Comparison of ENCODE assay signal across 15 mouse cellular contexts in genomic region chr1:184519551-184519950, GRCm38 (mm10).
DNase-seq lines count a peak whose midpoint lies in the region; ATAC-seq lines count a peak whose summit lies in the region.
"Had no signal": no experiment of that assay in that cellular context is flagged by ENCODE, and none has a peak within 500 bp of the region (broad histone marks: within the 10 kb centered on the region; RNA-seq: fewer than 3 reads in every experiment).

No protein-coding gene starts in this region.

- H3K9ac ChIP-seq in hindbrain, embryonic 11.5 days (ENCODE audit: low read depth, low read length): no peak overlapping the region
- no peak overlapping the region for H3K9ac ChIP-seq in liver, embryonic 12.5 days
- H3K9ac ChIP-seq: liver, postnatal 0 days; neural tube, embryonic 13.5 days had no signal

- no peak for ATAC-seq in hindbrain, embryonic 11.5 days (ENCODE audit: low FRiP score)
- ATAC-seq in liver, embryonic 12.5 days: no peak
- ATAC-seq in activated CD4-positive, CD25-positive, alpha-beta regulatory T cell, adult 4 months: no peak
- ATAC-seq in granulocyte monocyte progenitor cell, adult 5-6 weeks (replicated peaks; ENCODE audit: poor library complexity, severe bottlenecking): no peak
- ATAC-seq: inflammation-experienced regulatory T-cells, adult 6 months; liver, postnatal 0 days had no signal

- H3K27ac ChIP-seq in hindbrain, embryonic 11.5 days (ENCODE audit: low read depth, low read length): no peak overlapping the region
- H3K27ac ChIP-seq in hindbrain, embryonic 10.5 days: no peak overlapping the region
- H3K27ac ChIP-seq in liver, embryonic 12.5 days: no peak overlapping the region
- H3K27ac ChIP-seq: neural tube, embryonic 13.5 days had no signal

- no peaks in the 10 kb centered on the region for H3K36me3 ChIP-seq in hindbrain, embryonic 11.5 days (ENCODE audit: control insufficient read depth, insufficient read depth, low read length)
- no peaks in the 10 kb centered on the region for H3K36me3 ChIP-seq in hindbrain, embryonic 10.5 days
- no peaks in the 10 kb centered on the region for H3K36me3 ChIP-seq in liver, embryonic 12.5 days
- H3K36me3 ChIP-seq: neural tube, embryonic 13.5 days had no signal

- DNase-seq in hindbrain, embryonic 11.5 days (ENCODE audit: low spot score): peak; percentile 6
- no peak for DNase-seq in hindbrain, embryonic 10.5 days (ENCODE audit: low spot score)
- DNase-seq in 3T3-L1 (ENCODE audit: low read depth, low spot score): peak; percentile 88
- peak; percentile 64 for DNase-seq in adrenal gland, postnatal 10 days
- DNase-seq in gastrocnemius, postnatal 36 days: peak; percentile 15 to 24
- DNase-seq: cerebellum, adult 11-12 months; liver, postnatal 0 days; right cerebral cortex, postnatal 4 days had no signal

- WGBS in hindbrain, embryonic 11.5 days: 77% methylated on average over 5 of the region's 5 CpGs
- 77% methylated on average over 5 of the region's 5 CpGs for WGBS in hindbrain, embryonic 10.5 days
- WGBS in liver, embryonic 12.5 days (ENCODE audit: insufficient replicate concordance): 83% methylated on average over 5 of the region's 5 CpGs

- H3K4me3 ChIP-seq in hindbrain, embryonic 11.5 days (ENCODE audit: low read depth, low read length): no peak overlapping the region
- no peak overlapping the region for H3K4me3 ChIP-seq in hindbrain, embryonic 10.5 days
- H3K4me3 ChIP-seq in liver, embryonic 12.5 days: no peak overlapping the region
- H3K4me3 ChIP-seq: erythroblast, embryonic 14.5 days; neural tube, embryonic 13.5 days had no signal

- H3K4me2 ChIP-seq in hindbrain, embryonic 11.5 days (replicated peaks; ENCODE audit: low read depth, low read length): no peak overlapping the region
- no peak overlapping the region for H3K4me2 ChIP-seq in liver, embryonic 12.5 days
- H3K4me2 ChIP-seq: neural tube, embryonic 13.5 days had no signal

- intact Hi-C loops in gastrocnemius, postnatal 36 days (cut with DNase I): no loop called here

- H3K4me1 ChIP-seq in hindbrain, embryonic 11.5 days (replicated peaks; ENCODE audit: control insufficient read depth, insufficient read depth, low read length): no peaks in the 10 kb centered on the region
- no peaks in the 10 kb centered on the region for H3K4me1 ChIP-seq in hindbrain, embryonic 10.5 days (replicated peaks)
- H3K4me1 ChIP-seq in liver, embryonic 12.5 days: no peaks in the 10 kb centered on the region

- H3K9me3 ChIP-seq in hindbrain, embryonic 11.5 days (ENCODE audit: control insufficient read depth, low read length): no peaks in the 10 kb centered on the region
- no peaks in the 10 kb centered on the region for H3K9me3 ChIP-seq in hindbrain, embryonic 10.5 days
- H3K9me3 ChIP-seq in liver, embryonic 12.5 days (replicated peaks): no peaks in the 10 kb centered on the region
- H3K9me3 ChIP-seq: neural tube, embryonic 13.5 days had no signal

- no peaks in the 10 kb centered on the region for H3K27me3 ChIP-seq in hindbrain, embryonic 11.5 days (ENCODE audit: control insufficient read depth, insufficient read depth, low read length)
- H3K27me3 ChIP-seq in hindbrain, embryonic 10.5 days (ENCODE audit: insufficient read depth, poor library complexity, severe bottlenecking): no peaks in the 10 kb centered on the region
- H3K27me3 ChIP-seq in liver, embryonic 12.5 days (replicated peaks): no peaks in the 10 kb centered on the region
- H3K27me3 ChIP-seq: CH12.LX; neural tube, embryonic 13.5 days had no signal
